Mouse (Mus musculus): ENCODE measurements around the gene Fam19a3. TPM values are rescaled to one million over a fixed set of nuclear protein-coding genes. Genes with fewer than 3 reads are reported as not detected.
"Not testable (repeated sequence)": the region's sequence is repeated elsewhere in the genome, so short reads cannot be mapped to it uniquely, and the experiment has no call there.

Fam19a3 gene
- polyA plus RNA-seq, 1 experiment from 2014 or later, result 0.03 TPM

GRCm38 (mm10) chr3:104758869-104759268 lies 22.8 kb downstream of the Fam19a3 start:
- no peak overlapping the region for H3K27ac ChIP-seq (ENCODE audit: low read length)
- H3K4me1 ChIP-seq (ENCODE audit: control insufficient read depth, insufficient read depth, low read length), result no peaks in the 10 kb centered on the region
- peak overlapping the region; percentile 47 for H3K4me3 ChIP-seq (replicated peaks; ENCODE audit: low read length)
- 27% methylated on average over 5 of the region's 5 CpGs for WGBS
- ATAC-seq (ENCODE audit: insufficient read depth, low FRiP score), result no peak
- H3K9me3 ChIP-seq (replicated peaks; ENCODE audit: control insufficient read depth, low read length), result no peaks in the 10 kb centered on the region
- H3K36me3 ChIP-seq (ENCODE audit: control insufficient read depth, insufficient read depth, low read length), result no peaks in the 10 kb centered on the region
- H3K9ac ChIP-seq (ENCODE audit: low read length), result peak overlapping the region; percentile 66
- H3K4me2 ChIP-seq (ENCODE audit: low read depth, low read length), result peak overlapping the region; percentile 81
- H3K27me3 ChIP-seq (ENCODE audit: control insufficient read depth, insufficient read depth, low read length), result no peaks in the 10 kb centered on the region

GRCm38 (mm10) chr3:104758406-104758805 lies 23.2 kb downstream of the Fam19a3 start:
- WGBS, result 2% methylated on average over 27 of the region's 27 CpGs
- Histone ChIP-seq H3K4me2 (ENCODE audit: low read depth, low read length) (peak overlapping the region; percentile 81), H3K36me3 (ENCODE audit: control insufficient read depth, insufficient read depth, low read length) (no peaks in the 10 kb centered on the region), H3K4me1 (ENCODE audit: control insufficient read depth, insufficient read depth, low read length) (no peaks in the 10 kb centered on the region), H3K27ac (ENCODE audit: low read length) (no peak overlapping the region), H3K9me3 (replicated peaks; ENCODE audit: control insufficient read depth, low read length) (no peaks in the 10 kb centered on the region), H3K9ac (ENCODE audit: low read length) (peak overlapping the region; percentile 66), H3K27me3 (ENCODE audit: control insufficient read depth, insufficient read depth, low read length) (no peaks in the 10 kb centered on the region), H3K4me3 (replicated peaks; ENCODE audit: low read length) (peak overlapping the region; percentile 47)
- peak; percentile 71; the same call in 1 of the 2 replicates for ATAC-seq (ENCODE audit: insufficient read depth, low FRiP score)

GRCm38 (mm10) chr3:104752845-104753244 lies 28.8 kb downstream of the Fam19a3 start:
- not testable (repeated sequence) for ATAC-seq (ENCODE audit: insufficient read depth, low FRiP score); H3K27ac ChIP-seq (ENCODE audit: low read length)

GRCm38 (mm10) chr3:104743864-104744263 lies 37.8 kb downstream of the Fam19a3 start:
- Histone ChIP-seq H3K36me3 (ENCODE audit: control insufficient read depth, insufficient read depth, low read length) (no peaks in the 10 kb centered on the region), H3K9me3 (replicated peaks; ENCODE audit: control insufficient read depth, low read length) (no peaks in the 10 kb centered on the region), H3K4me3 (replicated peaks; ENCODE audit: low read length) (no peak overlapping the region), H3K9ac (ENCODE audit: low read length) (no peak overlapping the region), H3K27me3 (ENCODE audit: control insufficient read depth, insufficient read depth, low read length) (no peaks in the 10 kb centered on the region), H3K27ac (ENCODE audit: low read length) (no peak overlapping the region), H3K4me2 (ENCODE audit: low read depth, low read length) (no peak overlapping the region), H3K4me1 (ENCODE audit: control insufficient read depth, insufficient read depth, low read length) (no peaks in the 10 kb centered on the region)
- no peak for ATAC-seq (ENCODE audit: insufficient read depth, low FRiP score)
- WGBS, result 75% methylated on average over 1 of the region's 1 CpGs

More at GRCm38 (mm10) chr3:104752845-104753244, 28.8 kb downstream of the Fam19a3 start:
- H3K9ac ChIP-seq (ENCODE audit: low read length); H3K36me3 ChIP-seq (ENCODE audit: control insufficient read depth, insufficient read depth, low read length); H3K4me1 ChIP-seq (ENCODE audit: control insufficient read depth, insufficient read depth, low read length); H3K4me2 ChIP-seq (ENCODE audit: low read depth, low read length); H3K9me3 ChIP-seq (replicated peaks; ENCODE audit: control insufficient read depth, low read length); H3K4me3 ChIP-seq (replicated peaks; ENCODE audit: low read length); H3K27me3 ChIP-seq (ENCODE audit: control insufficient read depth, insufficient read depth, low read length): not testable (repeated sequence)
- 9% methylated on average over 19 of the region's 25 CpGs for WGBS

- H3K27me3 ChIP-seq (ENCODE audit: control insufficient read depth, insufficient read depth, low read length), result no peaks in the 10 kb centered on the region
- ATAC-seq (ENCODE audit: insufficient read depth, low FRiP score), result no peak
- WGBS, result 60% methylated on average over 1 of the region's 1 CpGs
Observed at GRCm38 (mm10) chr3:104743161-104743560, 38.5 kb downstream of the Fam19a3 start.

GRCm38 (mm10) chr3:104741954-104742353 lies 39.7 kb downstream of the Fam19a3 start:
- Histone ChIP-seq H3K9ac (ENCODE audit: low read length) (no peak overlapping the region), H3K36me3 (ENCODE audit: control insufficient read depth, insufficient read depth, low read length) (no peaks in the 10 kb centered on the region), H3K4me2 (ENCODE audit: low read depth, low read length) (no peak overlapping the region), H3K27me3 (ENCODE audit: control insufficient read depth, insufficient read depth, low read length) (no peaks in the 10 kb centered on the region), H3K4me1 (ENCODE audit: control insufficient read depth, insufficient read depth, low read length) (no peaks in the 10 kb centered on the region), H3K4me3 (replicated peaks; ENCODE audit: low read length) (no peak overlapping the region), H3K9me3 (replicated peaks; ENCODE audit: control insufficient read depth, low read length) (no peaks in the 10 kb centered on the region), H3K27ac (ENCODE audit: low read length) (no peak overlapping the region)
- WGBS, result 56% methylated on average over 3 of the region's 3 CpGs
- ATAC-seq (ENCODE audit: insufficient read depth, low FRiP score), result peak; percentile 62; the same call in 1 of the 2 replicates

More at GRCm38 (mm10) chr3:104743161-104743560, 38.5 kb downstream of the Fam19a3 start:
- no peaks in the 10 kb centered on the region for H3K9me3 ChIP-seq (replicated peaks; ENCODE audit: control insufficient read depth, low read length)
- no peak overlapping the region for H3K9ac ChIP-seq (ENCODE audit: low read length)
- H3K4me1 ChIP-seq (ENCODE audit: control insufficient read depth, insufficient read depth, low read length), result no peaks in the 10 kb centered on the region
- no peak overlapping the region for H3K4me3 ChIP-seq (replicated peaks; ENCODE audit: low read length)
- no peak overlapping the region for H3K4me2 ChIP-seq (ENCODE audit: low read depth, low read length)
- H3K27ac ChIP-seq (ENCODE audit: low read length), result no peak overlapping the region
- no peaks in the 10 kb centered on the region for H3K36me3 ChIP-seq (ENCODE audit: control insufficient read depth, insufficient read depth, low read length)

GRCm38 (mm10) chr3:104734654-104735053 lies 47.0 kb downstream of the Fam19a3 start:
- H3K4me1 ChIP-seq (ENCODE audit: control insufficient read depth, insufficient read depth, low read length), result no peaks in the 10 kb centered on the region
- H3K36me3 ChIP-seq (ENCODE audit: control insufficient read depth, insufficient read depth, low read length), result no peaks in the 10 kb centered on the region
- H3K9ac ChIP-seq (ENCODE audit: low read length), result no peak overlapping the region
- H3K4me3 ChIP-seq (replicated peaks; ENCODE audit: low read length), result no peak overlapping the region
- no peak overlapping the region for H3K27ac ChIP-seq (ENCODE audit: low read length)
- 53% methylated on average over 7 of the region's 7 CpGs for WGBS
- H3K9me3 ChIP-seq (replicated peaks; ENCODE audit: control insufficient read depth, low read length), result no peaks in the 10 kb centered on the region
- no peaks in the 10 kb centered on the region for H3K27me3 ChIP-seq (ENCODE audit: control insufficient read depth, insufficient read depth, low read length)
- ATAC-seq (ENCODE audit: insufficient read depth, low FRiP score), result no peak
- no peak overlapping the region for H3K4me2 ChIP-seq (ENCODE audit: low read depth, low read length)

GRCm38 (mm10) chr3:104732907-104733306 lies 48.7 kb downstream of the Fam19a3 start:
- H3K4me3 ChIP-seq (replicated peaks; ENCODE audit: low read length), result no peak overlapping the region
- no peak overlapping the region for H3K27ac ChIP-seq (ENCODE audit: low read length)
- no peak overlapping the region for H3K9ac ChIP-seq (ENCODE audit: low read length)
- H3K27me3 ChIP-seq (ENCODE audit: control insufficient read depth, insufficient read depth, low read length), result no peaks in the 10 kb centered on the region
- H3K36me3 ChIP-seq (ENCODE audit: control insufficient read depth, insufficient read depth, low read length), result no peaks in the 10 kb centered on the region
- H3K4me1 ChIP-seq (ENCODE audit: control insufficient read depth, insufficient read depth, low read length), result no peaks in the 10 kb centered on the region
- H3K9me3 ChIP-seq (replicated peaks; ENCODE audit: control insufficient read depth, low read length), result no peaks in the 10 kb centered on the region
- H3K4me2 ChIP-seq (ENCODE audit: low read depth, low read length), result no peak overlapping the region
- 55% methylated on average over 3 of the region's 3 CpGs for WGBS
- no peak for ATAC-seq (ENCODE audit: insufficient read depth, low FRiP score)

- no peak overlapping the region for H3K4me3 ChIP-seq (replicated peaks; ENCODE audit: low read length)
- ATAC-seq (ENCODE audit: insufficient read depth, low FRiP score), result no peak
- H3K27me3 ChIP-seq (ENCODE audit: control insufficient read depth, insufficient read depth, low read length), result no peaks in the 10 kb centered on the region
- no peak overlapping the region for H3K27ac ChIP-seq (ENCODE audit: low read length)
- no peaks in the 10 kb centered on the region for H3K9me3 ChIP-seq (replicated peaks; ENCODE audit: control insufficient read depth, low read length)
- H3K4me1 ChIP-seq (ENCODE audit: control insufficient read depth, insufficient read depth, low read length), result no peaks in the 10 kb centered on the region
- no peak overlapping the region for H3K9ac ChIP-seq (ENCODE audit: low read length)
- no peak overlapping the region for H3K4me2 ChIP-seq (ENCODE audit: low read depth, low read length)
- H3K36me3 ChIP-seq (ENCODE audit: control insufficient read depth, insufficient read depth, low read length), result no peaks in the 10 kb centered on the region
- WGBS, result 73% methylated on average over 6 of the region's 6 CpGs
Observed at GRCm38 (mm10) chr3:104729270-104729839, 52.3 kb downstream of the Fam19a3 start.
